Mouse (Mus musculus) lung, postnatal 10 days (tissue): ENCODE data around the gene Rsu1.
"Not testable (repeated sequence)": the region's sequence is repeated elsewhere in the genome, so short reads cannot be mapped to it uniquely, and the experiment has no call there.

Experiments
- DNase-seq: peaks from one replicate; pipeline ENCODE4 v3.0.0; 2021

Rsu1 gene

DNA sequence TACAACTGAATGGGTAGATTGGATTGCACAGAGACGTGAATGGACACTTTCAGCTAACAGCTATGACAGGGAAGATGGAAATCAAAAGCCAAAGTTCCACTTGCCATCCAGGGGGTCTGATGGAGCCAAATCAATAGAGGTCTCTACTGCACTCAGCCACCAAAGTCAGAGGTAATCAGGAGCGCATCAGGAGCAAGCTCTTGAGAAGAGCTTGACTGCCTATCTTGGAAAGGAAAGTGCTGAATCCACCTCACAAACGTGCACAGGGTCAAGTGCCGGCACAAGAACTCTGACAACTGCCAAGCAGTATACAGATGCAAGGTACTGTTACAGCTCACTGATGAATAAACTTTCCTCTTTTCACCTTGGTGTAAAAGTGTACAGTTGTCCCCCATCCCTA lies 47.8 kb downstream of the Rsu1 start:
- DNase-seq, result no peak

DNA sequence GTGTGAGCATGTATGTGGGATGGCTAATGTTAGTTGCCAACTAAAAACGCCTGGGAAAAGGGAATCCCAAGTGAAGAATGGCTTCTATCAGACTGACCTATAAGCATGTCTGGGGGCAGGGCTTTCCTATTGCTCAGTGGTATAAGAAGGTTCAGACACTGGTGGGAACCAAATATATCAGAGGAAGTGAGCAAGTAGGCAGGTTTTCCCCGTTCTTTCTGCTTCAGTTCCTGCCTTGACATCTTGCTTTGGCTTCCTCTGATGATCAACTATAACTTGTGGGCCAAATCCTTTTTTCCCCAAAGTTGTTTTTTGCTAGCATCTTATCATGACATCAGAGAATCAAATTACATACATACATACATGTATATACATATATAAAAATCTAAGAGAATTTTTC lies 51.1 kb downstream of the Rsu1 start:
- DNase-seq, result no peak

DNA sequence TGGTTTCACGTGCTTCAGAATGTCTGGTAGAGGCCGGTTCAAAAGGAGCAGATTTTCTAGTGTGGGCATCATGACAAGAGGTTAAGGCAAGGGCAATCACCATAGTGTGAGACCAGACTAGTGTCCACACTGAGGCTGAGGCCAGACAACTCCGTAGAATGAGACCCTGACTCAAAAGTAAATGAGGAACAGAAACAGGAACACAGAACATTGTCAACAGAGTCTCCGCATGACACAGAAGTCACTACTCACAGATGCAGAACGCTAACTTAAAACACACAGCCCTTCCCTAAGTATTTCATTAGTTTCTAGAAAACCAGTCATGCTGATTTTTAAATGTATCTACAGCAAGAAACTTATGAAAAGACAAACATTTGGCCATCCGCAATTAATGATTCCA lies 53.1 kb downstream of the Rsu1 start:
- no peak for DNase-seq

DNA sequence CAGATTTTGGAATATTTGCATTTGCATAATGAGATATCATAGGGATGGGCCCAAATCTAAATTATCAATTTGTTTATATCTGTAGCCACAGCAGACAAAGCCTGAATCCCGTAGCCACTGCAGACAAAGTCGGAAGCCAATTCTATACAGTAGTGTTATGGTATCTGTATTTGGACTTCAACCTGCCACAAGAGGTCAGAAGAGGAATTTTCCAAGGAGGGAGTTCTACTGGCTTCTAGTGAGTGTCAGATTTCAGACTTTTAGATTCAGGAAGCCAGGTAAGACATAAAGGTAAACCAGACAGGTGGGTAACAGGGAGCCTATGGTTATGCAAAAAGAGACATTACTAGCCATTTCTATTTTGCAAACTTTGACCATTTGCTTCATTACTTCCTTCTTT lies 64.4 kb downstream of the Rsu1 start:
- DNase-seq, result no peak

- peak; percentile 54 for DNase-seq
Observed at GRCm38 (mm10) chr2:13206367-13206766, 64.8 kb downstream of the Rsu1 start.

DNA sequence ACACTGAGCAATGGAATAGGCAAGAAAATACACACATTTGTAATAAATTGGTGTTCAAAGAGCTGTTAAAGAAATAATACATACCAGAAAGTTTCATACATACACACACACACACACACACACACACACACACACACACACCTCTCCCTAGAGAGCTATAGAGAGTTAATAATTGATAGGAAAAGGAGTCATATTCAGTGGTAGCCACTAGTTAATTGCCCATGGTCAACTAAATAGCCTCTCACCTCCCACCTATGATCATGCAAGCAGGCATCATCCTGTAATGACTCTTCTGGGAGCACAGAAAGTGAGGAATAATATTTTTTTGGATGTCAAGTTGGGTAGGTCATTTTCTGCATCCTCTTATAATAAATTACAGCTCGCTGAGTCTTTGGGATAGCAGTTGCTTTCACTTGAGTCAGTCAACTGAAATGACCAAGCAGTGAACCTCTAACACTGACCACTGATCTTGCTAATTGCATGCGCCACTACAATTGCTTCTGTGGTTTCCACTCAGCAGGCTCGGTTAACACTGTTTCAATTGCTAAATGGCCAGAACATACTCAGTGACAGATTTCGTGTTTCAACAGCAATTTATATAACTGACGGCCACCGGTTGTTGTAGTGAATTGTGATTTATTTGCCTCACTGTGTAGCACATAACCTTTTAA lies 68.3 kb downstream of the Rsu1 start:
- no peak for DNase-seq

DNA sequence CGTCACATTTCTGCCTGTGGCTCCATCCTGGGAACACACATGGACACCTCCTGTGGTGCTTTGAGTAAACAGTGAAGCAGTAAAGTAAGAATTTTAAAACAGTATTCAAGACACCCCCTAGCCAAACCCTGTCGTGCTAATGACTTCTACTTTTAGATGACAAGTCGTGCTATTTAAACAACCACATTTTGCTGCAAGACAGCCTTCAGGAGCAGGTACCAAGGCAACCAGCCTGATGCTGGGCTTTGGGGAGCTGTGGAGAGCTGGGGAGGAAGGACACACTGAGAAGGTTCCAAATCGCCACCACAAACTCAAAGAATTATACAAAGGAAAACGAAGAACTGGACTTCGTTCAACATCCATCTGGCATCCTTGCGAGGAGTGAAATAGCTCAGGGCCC lies 71.5 kb downstream of the Rsu1 start:
- DNase-seq, result no peak

DNA sequence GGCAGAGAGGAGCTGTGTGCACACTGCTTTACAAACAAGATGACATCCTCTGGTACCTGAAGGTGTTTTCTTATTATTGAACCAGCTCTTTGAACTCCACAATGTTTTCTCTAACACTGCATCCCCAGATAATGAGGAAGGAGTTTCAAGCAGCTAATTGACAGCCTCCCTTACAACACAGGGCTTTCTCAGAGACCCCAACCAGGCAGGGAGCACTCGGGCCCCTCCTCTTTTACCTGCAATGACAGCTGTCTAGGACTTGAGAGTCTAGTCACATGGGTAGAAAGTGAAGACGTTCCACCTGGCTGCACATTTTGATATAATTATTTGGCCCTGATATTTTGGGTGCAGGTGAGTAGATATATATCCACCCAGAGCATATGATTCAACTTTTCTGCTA lies 72.2 kb downstream of the Rsu1 start:
- no peak for DNase-seq

- DNase-seq, result no peak
Observed at GRCm38 (mm10) chr2:13195540-13195939, 75.7 kb downstream of the Rsu1 start.

DNA sequence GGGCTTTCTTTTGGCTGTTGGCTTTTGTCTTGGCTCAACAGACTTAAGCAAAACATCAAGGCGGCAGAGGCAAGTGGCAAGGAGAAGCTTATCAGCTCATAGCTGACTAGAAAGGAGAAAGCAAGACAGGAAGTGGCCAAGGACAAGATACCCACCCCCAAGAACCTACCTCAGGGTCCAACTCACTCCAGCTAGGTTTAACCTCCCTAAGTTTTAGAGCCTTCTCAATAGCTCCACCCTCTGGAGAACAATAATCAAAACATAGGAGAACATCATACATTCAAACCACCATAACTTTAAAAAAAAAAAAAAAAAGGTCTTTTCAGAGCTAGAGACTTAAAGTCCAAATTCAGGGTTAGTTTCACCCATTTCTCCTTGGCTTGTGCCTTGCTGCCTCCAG lies 79.1 kb downstream of the Rsu1 start:
- no peak for DNase-seq

- DNase-seq, result no peak
Observed at GRCm38 (mm10) chr2:13190767-13191166, 80.4 kb downstream of the Rsu1 start.

DNA sequence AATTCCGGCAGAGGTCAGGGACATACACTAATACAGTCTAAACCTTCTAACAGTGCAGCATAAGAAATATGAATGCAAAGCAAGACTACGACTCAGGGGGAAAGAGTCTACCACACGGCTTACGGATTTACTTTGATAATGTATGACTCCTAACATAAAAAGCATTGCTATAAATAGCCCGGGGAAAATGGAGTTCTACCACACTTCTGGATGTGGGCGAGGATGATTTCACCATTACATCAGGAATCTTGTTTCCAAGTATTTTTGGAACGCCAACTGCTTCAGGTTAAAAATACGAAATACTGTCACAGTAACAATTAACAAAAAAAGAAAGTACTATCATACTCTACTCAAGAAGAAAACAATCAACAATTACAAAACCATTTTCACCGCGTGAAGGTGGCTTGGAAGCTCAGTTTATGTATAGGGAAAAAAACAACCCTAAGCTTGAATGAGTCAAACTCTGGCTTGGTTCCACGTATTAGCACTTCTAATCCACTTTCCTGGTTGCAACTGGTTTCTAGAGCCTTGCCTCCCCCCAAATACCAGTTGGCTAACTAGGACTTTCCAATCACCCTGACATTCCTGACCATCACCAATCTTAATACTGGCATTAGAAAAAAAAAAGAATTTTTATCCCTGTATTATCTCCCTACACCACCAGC lies 82.3 kb downstream of the Rsu1 start:
- DNase-seq, result no peak

- no peak for DNase-seq
Observed at GRCm38 (mm10) chr2:13183124-13183523, 88.1 kb downstream of the Rsu1 start.

DNA sequence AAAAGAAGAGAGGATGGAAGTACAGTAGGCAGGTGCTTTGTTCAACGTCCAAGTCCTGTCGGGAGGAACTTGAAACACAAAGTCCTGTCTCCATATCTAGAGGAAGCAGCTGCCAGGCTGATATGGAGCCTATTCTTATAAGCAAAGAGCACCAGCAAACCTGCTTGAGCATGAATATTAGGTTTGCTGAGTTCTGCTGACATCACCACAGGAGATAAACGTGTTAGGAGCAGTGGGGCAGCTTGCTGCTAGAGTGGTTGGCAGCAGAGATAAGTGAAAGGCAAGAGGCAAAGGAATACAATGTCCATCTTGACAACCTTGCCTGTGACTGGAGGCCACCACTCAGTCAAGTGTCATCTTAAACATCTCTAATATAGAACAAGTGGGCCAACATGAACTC lies 89.3 kb downstream of the Rsu1 start:
- not testable (repeated sequence) for DNase-seq

DNA sequence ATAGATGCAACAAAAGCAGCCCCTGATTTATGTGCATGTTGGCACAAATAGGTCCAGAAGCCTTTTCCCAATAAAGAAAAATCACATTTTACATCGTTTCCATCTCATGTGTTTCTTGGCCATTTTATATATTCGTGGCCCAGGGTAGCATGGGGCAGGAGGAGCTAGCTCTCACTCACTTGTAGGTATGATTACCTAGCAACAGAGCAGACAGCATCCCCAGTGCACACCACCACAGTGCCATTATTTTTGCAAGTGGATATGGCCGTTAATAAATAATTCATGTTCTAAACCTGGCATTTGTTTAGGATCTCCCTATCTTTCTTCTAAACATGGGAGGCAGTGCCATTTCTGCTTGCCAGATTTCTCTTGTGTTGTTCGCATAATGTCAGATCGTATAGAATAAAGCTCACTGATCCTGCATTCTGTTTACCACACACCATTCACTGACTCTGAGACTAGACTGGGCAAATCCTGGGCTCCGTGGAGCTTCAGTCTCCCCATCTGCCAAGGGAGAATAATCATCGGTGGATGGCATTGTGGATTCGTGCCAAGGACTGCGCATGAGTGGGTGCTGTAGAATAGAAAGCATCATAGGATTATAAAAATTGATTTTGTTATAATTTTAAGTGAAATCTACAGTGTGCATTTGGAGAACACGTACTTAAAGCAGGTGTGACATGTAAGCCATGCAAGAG lies 93.4 kb downstream of the Rsu1 start:
- no peak for DNase-seq

GRCm38 (mm10) chr2:13176304-13176620 lies 95.0 kb downstream of the Rsu1 start:
- DNase-seq, result no peak

- no peak for DNase-seq
Observed at GRCm38 (mm10) chr2:13175536-13176303, 95.5 kb downstream of the Rsu1 start.

DNA sequence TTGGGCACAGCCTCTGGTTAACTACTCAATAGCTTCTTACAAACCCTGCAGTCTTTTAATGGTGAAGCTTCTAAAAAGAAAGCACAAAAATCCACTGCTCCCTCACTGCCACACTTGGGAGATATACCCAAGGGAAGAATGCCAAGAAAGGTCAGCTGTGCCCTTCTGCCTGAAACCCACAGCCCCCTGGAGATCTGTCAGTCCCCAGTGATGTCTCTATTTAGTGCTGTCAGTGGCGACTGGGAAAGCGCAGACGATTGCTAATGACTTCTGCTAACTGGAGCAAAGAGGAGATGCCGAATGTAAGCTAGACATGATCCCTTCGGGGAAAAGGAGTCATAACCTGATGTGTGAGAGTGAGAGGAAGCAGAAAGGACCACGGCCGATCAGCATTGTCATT lies 96.8 kb downstream of the Rsu1 start:
- DNase-seq, result no peak

- DNase-seq, result no peak
Observed at GRCm38 (mm10) chr2:13170651-13171050, 100.6 kb downstream of the Rsu1 start.

DNA sequence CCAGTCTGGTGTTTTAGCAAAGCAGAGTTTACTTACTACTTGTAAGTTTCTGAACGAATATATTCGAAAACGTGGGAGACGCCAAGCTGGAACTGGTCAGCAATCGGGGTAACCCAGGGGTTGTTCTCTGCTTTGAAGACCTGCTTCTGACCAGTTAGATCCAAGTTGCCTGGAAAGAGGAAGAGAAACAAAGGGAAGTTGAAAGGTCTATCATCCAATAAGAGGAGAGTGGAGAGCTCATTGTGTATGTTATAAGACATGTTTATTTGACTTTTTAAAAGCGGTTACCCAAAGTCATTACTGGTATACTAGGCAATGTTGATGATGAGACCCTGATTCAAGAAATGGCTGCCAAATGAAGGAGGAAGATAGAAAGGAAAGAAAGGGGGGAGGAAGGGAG lies 101.3 kb downstream of the Rsu1 start:
- DNase-seq, result no peak

- no peak for DNase-seq
Observed at GRCm38 (mm10) chr2:13169158-13169890, 101.9 kb downstream of the Rsu1 start.

GRCm38 (mm10) chr2:13168743-13169142 lies 102.5 kb downstream of the Rsu1 start:
- DNase-seq, result peak; percentile 41

DNA sequence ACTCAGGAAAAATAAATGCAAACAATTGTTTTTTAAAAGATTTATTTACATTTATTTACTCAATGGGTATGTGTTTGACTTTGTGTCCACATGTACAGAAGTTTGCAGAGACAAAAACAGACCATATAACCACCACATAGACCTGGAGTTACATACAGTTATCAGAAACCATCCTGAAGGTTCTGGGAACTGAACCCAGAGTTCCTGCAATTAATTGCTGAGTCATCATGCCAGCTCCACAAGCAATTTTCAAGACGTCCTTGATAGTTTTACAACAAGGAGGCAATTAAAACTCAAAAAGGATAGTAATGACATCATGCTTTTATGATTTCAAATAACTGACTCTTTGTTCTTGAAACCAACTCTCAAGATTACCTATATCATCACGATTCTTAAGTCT lies 109.5 kb downstream of the Rsu1 start:
- DNase-seq, result no peak
